Mouse (Mus musculus) cerebellum, adult 18-20 months (tissue): Measurements from ENCODE around the gene Kcnt1.
"Not testable (repeated sequence)": the region's sequence is repeated elsewhere in the genome, so short reads cannot be mapped to it uniquely, and the experiment has no call there.

ENCODE experiments used
- DNase-seq, 2 experiments: peaks; one replicate each; pipeline ENCODE4 v3.0.0; 2021

Kcnt1 gene

DNA sequence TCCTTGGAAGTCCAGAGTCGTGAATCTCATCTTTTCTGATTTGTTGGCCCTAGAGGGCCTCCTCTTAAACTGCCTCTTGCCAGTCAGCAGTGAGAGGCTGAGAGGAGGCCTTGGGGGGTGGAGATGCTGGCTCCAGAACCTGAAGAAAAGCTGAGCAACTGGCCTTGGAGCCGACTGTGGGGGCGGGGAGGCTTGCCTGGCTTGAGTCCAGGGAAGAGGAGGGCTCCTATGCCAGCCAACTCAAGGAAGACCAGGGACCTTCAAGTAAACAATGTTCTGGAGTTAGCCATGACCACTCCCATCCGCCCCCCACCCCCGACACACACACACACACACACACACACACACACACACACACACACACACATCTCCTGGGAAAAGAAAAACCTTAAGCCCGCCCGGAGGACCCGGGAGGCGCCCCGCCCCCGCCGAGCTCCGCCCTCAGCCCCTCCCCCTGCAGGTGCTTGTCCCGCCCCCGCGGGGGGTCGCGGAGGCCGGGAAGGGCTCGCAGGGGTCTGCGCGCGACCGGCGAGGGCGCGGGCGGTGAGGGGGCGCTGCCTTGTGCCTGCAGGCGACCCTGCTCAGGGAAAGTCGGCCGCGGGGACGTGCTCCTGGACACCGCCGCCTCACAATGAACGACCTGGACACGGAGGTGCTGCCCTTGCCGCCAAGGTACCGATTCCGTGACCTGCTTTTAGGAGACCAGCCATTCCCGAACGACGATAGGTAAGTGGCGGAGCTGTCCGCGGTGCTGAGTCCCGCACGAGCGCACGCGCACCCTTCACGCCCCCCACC lies at the start of gene Kcnt1:
Kcnt1 (plus strand) TSS at position 398 of the 795 bp plus-strand sequence.
- peak; percentile 67 to 73 for DNase-seq

DNA sequence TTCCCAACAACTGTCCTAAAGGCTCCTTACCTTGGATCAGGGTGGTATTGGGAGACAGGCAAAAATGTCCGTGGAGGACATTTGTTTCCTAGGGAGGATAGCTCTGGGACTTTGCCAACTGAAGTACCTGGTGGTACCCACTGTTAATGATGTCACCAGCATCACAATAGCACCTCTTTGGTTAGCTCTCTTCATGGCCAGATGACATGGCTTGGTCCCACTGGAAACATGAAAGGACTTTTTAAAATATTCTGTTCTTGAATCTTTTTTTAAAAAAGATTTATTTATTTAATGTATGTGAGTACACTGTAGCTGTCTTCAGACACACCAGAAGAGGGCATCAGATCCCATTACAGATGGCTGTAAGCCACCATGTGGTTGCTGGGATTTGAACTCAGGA lies 47.8 kb upstream of the Kcnt1 start, which contains the start of gene Glt6d1:
Glt6d1 (minus strand) TSS at position 101 of the 400 bp plus-strand sequence.
- not testable (repeated sequence) for DNase-seq

DNA sequence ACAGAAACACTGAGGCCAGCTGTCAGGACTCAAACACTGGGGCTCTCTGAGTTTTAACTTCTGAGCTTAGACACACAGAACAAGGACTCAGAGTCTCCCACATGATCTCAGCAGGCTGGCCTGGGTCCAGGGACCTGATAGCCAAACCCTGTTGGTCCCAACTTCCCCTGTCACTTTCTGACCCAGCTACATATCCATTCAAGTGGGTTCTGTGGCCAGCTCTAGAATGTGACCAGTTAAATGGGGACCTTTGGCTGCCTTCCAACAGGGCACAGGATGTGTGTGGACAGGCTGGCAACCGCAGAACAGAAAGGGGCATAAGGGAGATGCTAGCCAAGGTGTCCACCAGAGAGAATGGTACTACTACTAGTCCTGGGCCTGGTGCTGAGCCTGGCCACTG lies 40.7 kb upstream of the Kcnt1 start, which contains the start of gene Lcn9:
Lcn9 (plus strand) TSS at position 348 of the 400 bp plus-strand sequence.
- no peak for DNase-seq

DNA sequence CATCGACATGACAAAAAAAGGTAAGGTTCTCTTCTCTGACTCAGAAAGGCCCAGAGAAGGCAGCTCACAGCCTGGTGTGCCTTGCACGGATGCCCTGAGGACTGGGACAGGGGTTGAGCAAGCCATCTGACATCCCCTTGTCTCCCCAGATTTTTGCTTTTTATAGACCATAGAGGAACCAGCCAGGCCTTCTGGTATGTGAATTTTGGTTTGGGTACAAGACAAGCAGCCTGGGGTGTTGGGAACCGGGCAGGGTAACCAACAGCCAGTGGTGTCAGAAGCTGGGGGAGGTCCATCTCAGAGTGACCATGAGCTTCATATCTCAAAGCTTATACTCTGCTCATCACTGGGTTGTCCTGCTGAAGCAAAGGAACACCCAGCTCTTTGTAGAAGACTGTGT lies 38.8 kb upstream of the Kcnt1 start:
- no peak for DNase-seq

DNA sequence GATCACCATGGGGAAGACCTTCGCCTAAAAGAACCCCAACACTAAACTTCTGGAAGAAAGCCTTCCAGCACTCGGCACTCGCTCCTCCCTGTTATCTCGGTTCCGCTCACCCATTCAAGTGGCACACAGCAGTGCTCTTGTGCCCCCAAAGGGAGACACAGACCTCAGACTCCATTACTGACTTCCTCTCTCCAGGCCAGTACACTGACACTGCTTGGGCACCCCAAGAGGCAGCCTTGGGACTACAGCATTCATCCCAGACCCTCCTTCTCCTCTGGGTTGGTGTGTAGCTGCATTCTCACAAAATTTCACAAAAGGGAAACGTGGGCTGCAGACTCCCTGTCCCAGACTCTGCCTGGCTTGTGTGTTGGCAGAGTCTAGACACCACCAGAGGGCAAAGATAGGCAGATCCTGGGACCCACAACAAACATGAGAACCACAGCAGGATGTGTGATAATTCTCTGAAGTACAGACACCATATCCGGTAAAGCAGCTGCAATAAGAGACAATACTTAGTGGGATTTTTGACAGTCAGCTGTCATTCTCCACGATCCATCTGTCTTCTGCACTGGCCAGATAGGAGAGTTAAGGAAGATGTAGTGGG lies 35.1 kb upstream of the Kcnt1 start:
- DNase-seq = no peak

DNA sequence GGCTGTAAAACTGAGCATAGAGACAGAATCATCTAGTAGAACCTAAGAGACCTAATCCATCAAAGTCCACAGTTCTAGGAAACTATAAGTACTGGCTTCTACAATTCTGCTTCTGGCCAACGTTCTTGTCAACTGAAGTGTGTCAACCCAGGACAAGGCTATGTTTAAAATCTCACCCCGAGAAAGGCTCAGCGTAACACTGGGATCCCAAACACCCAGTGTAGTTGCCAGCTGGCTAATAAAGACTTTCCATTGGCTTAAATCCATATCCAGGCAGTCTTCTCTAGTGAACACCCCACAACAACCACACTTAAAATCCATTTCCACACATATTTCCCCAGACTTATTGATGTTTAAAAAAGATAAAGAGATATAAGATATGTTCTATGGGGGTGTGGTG lies 32.7 kb upstream of the Kcnt1 start:
- DNase-seq = no peak

DNA sequence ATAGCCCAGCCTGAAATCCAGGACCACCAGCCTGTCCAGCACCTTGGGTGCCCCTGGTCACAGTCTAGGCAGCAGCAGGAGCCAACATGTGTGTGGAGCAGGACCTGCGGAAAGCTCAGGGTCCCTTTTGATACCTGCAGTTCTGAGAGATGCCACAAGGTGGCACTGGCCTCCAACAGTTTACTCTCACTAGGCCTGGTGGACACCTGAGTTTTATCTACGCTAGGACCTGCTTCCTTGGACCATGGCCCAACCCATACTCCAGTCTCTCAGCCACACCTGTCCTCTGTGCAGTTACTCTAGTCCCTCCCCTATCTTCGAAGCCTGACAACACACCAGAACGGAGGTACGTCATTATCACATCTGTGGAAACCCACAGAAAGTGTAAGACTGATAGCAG lies 27.2 kb upstream of the Kcnt1 start:
- peak; percentile 81 to 91 for DNase-seq

DNA sequence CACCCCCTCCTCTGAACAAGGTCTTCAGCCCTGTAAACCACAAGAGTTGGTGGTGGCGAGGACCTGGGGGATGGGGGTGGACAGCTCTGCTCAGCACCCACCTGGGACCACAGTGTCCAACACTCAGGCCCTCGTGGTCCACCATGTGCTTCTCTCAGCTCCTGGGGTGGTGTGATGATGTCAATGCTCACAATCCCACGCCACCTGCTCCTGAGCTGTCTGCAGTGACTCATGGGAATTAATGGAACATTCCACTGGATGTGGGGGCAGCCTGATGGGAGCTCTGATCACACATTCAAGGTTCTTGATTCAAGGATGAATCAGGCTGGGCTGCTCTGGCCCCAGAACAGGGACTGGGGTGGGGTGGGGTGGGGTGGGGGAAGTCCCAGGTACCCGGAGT lies 21.4 kb upstream of the Kcnt1 start:
- DNase-seq = no peak

DNA sequence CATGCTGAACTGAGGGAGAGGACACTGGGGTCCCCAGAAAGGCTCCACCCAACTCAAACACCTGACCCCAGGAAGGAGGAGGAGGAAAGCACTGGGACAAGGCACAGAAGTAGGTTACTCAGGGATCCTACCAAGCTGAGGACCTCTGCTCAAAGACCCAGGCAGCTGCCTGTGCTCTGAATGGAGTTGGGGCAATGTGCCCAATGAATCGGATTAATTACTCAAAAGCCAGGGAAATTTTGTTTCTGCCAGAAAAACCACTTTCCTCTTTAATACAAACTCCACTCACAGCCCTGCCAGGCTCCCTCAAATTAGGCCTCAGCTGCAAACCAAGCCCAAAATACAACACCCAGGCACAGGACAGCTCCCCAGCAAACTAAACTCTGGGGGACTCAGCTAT lies 20.8 kb upstream of the Kcnt1 start:
- DNase-seq = no peak

DNA sequence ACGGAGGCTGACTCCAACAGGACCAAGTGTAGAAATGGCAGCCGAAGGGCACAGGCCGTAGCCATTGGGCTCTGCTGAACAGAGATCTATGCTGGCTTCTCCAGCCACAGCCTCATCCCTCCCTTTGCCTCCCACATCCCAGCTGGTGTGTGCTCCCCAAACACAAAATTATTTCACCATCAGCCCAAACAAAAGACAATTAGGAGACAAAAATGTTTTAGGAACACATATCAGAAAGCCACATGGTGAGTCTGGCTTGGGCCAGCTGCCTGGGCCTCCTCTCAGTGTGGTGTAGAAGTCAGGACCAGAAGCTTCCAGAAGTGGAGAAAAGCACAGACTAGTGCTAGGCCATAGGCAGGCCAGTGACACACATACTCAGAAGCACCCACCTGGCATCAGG lies 19.4 kb upstream of the Kcnt1 start:
- no peak for DNase-seq

DNA sequence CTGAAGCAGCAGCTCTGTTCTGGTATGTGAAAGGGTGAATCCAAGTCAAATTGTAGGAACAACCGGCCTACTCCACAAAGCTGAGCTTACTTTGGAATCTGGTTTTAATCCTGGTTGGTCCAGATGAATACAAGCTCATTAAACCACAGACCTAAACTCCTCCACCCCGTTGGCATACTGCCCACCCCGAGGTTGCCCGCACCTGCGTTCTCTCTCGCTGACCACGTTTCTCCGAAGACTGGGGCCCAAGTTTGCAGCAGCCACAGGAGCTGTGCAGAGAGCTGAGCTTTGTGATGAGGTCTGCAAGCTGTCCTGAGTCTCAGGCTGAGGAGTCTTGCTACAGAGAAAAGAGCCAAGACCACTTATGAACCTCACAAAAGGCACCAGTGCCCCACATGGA lies 17.0 kb upstream of the Kcnt1 start:
- no peak for DNase-seq

DNA sequence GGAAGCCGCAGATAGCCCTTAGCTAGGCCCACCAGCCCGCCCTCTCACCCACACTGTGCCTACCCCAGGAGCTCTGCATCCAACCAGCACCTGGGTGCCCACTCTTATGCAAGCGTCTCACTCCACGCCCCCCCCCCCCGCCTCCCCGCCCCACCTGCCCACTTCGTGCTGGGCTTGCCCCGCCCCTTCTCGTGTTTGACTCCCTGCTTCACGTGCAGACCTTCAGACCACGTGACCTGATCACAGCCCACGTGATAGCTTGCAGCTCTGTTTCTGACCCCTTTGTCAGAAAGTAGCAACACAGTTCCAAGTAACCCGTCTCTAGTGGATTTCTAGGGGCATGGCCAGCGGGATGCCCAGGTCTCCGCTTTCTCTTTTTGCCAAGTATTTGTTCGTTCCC lies 16.3 kb upstream of the Kcnt1 start, which contains the start of gene Sohlh1:
Sohlh1 (minus strand) TSS at position 23 of the 400 bp plus-strand sequence.
- no peak for DNase-seq

DNA sequence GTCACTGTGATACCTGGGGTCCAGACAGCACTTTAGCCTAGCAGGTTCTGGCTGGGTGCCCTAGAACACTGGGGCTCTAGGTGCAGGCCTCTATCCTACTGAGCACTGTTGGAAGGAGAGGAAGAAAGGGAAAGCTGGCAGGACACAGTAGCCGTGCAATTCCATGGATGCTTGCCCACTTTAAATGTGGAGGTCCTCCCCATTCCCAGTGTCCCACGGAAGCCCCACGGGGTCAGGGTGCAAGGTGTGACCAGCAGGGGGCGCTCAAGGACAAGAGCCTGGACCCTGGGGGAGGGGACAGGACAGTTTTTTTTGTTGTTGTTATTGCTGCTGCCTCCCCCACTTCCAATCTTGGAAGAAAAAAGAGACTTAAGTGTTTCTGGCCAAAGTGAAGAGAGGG lies 13.2 kb upstream of the Kcnt1 start:
- peak; percentile 71 to 84 for DNase-seq

DNA sequence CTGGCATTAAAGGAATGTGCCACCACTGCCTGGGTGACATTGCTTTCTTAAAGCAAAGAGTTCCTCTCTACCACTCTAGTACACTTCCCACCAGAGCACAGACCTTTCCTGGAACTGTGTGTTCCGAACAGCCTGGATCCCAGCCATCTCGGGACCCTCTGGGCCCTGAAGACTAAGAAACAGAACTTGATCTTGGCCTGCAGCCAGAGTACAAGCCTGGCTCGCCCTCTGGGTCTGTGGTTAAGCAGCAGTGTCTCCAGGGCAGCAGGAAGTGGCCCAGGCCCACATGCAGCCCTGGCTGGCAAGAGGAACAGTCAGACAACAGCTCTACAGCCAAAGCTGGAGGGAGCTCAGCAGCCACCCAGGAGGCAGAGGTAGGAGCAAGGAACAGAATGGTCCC lies 10.9 kb upstream of the Kcnt1 start:
- DNase-seq = peak; percentile 30 to 39

DNA sequence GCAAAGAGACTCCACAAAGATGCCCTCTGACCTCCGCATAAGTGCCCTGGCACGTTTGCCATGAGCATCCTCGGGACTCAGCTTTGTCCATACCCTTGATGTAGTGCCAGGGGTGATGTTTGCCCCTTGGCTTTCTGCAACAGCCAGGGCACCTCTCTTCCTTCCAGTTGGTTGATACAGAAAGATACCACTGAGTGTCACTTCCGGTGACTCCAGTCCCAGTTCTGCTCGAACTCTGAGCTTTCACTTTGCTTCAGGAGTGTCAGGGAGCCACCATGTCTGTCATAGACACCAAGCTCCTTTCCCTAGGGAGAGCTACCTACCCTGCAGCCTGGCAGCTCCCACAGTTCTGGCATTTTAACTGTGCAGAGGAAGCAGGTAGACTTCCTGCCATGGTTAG lies 9.5 kb upstream of the Kcnt1 start:
- no peak for DNase-seq

DNA sequence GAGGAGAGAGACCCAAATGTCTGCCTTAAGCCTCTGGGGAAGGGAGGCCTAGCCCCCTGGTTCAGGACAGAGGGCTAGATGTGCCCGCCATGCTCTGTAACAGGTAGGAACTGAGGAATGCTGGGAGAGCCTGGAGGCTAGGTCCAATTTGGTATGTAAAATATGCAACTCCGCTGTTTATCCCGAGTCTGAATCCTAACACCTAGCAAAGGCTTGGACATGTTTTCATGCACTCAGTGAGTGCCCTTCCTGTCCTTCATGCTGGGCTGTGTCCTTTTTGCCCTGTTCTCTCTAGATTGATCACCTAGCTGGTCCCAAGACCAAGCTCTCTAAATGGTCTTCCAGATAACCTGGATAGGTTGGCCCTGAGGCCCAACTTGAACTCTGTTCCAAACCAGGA lies 3.6 kb upstream of the Kcnt1 start:
- DNase-seq = no peak

DNA sequence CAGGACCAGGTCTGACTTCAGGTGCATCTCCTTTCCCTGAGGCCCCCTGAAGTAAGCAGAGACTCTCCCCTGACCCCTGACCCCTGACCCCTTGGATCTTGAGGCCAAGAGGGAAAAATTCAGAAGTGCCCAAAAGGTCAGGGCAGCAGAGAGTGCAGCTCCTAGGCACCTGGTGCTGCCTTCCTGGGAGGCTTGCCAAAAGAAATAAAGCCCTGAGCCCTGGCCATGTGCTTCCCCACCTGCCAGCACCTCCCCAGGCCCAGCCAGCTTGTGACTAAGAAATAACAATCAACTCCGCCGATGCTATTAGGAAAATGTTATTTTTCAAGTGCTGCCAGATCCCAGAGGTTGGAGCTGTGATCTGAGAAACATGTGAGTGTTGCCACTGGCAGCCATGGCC lies 1.5 kb upstream of the Kcnt1 start:
- DNase-seq = peak; percentile 23 to 49

DNA sequence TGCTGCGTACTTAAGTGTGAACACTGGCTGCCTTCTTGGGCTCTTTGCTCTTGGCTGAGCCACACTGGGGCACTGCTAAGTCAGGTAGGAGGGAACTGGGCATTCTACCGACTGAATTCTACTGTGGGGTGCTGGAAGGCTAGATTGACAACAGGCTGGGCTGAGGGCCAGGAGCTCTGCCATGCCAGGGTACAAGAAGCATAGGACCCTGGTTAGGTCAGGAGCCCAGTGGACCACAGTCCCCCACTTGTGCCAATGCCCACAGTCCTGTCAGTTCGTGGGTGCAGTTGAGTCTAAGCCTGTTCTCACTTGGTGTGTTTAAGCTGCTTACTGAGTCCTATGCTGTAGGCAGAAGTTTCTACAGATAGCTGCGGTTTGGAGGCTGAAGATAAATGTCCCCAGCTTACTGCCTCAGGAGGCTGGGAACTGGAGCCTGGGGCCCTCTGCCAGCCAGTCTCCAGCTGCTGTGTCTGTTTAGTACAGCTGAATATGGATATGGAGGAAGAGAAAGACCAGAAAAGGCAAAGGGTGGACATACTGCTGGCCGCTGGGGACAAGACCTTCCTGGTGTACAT lies 751 bp upstream of the Kcnt1 start:
- peak; percentile 22 to 37 for DNase-seq

DNA sequence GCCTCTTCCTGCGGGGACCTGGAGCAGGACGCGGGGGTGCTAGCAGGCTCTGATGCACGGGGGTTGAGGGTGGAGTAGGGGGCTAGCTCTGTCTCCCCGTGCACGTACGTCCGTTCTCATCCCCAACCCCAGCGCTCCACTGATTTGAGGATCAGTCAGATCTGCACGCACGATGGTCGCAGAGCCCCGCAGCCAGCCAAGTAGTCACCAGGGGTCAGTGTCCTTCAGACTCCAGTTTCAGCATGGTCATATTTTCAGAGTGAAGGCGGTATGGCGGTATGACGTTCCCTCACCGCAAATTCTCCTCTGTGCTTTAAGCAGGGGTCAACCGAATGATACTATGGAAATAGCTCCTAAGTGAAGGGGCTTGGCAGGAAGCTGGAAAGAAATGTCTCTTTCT lies 696 bp downstream of the Kcnt1 start:
- DNase-seq = peak; percentile 36 to 52

DNA sequence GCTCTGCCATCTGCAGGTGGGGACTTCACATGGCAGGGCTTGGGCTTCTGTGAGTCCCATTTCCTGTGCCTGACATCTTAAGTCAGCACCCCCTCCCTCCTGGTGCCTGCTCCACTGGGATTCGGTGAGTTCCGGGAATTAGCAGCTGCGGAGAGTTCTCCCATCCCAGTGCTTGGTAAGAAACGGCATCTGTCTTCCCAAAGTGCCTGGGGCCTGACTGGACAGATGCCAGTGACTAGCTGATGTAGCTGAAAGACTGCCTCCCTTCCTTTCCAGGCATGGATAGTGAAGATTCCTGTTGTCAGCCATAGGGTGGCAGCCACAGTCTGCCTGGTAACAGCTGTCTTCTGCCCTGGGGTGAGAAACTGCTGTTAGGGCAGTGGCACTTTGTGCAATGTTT lies 1.9 kb downstream of the Kcnt1 start:
- DNase-seq = peak; percentile 52 to 55

DNA sequence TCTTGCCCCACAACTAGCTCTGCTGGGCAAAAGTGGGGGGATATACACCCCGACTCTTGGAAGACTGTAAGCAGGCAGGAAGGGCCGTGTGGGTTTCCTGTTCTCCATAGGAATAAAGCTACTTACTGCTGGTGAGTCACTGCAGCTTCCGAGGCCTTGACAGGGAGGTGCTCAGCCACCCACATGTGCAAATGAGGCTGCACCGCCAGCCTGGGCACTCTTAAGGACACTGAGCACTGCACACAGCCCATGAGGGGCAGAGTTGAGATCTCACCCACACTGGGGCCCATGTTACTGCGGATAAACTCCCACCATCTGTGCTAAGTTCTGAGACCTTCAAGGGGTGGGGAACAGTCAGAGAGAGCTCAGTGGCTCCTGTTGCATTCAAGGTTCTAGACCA lies 3.1 kb downstream of the Kcnt1 start:
- no peak for DNase-seq

DNA sequence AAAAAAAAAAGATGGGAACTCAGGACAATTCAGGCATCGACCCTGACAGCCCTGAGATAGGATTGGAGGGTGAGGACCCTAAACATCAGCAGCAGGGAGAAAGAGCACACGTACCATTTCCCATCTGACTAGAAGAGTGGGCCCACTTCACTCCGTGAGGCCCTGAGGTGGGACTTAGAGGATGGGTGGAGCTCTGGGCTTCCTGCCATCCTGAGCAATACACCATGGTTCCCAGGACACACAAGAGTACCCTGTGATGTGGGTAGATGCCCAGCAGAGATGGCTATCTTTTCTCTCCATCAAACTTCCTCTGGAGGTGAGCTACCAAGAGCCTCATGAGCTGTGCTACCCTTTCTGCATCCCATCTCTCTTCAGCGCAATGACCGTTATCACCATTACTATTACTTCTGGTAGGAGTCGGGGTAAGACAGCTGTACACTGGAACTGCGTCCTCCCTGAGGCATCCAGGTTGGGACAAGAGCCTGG lies 13.8 kb downstream of the Kcnt1 start:
- no peak for DNase-seq

DNA sequence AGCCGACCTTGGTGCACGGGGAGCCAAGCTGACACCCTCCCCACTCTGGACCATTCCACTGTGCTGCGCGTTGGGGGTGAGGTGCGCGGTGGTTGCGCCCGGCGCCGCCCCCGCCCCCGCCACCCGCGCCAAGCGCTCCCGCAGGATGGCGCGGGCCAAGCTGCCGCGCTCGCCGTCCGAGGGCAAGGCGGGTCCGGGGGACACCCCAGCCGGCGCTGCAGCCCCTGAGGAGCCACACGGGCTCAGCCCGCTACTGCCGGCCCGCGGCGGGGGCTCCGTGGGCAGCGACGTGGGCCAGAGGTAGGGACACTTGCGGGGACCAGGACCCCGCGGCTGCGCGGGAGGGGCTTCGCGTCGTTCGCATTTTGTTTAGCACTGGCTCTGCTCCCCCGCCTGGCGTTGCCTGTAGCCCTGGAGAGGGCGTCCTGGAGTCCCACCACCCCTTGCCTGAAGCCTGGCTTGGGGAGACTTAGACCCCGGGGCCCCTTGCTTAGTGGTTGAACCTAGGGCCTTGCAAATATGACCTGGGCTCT lies 14.3 kb downstream of the Kcnt1 start:
- DNase-seq = peak; percentile 86 to 87

DNA sequence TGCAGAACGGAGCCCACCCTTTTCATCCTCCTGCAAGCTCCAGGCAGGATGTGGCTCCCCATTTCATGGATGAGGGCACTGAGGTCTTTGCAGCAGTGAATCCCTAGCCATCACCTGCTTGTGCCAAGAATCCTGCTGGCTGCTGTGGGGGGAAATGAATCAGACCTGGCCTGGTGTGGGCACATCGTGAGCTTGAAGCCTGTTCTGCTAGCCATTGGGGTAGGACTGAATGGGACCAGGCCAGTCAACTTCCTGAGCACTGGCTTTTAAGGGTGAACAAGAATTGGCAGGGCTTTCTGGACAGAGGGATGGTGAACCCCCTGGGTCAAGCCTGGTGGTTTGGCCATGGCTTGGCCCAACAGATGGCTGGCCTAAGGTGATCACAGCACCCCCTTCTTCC lies 15.0 kb downstream of the Kcnt1 start:
- DNase-seq = peak; percentile 75 to 79
